Mouse (Mus musculus): Measurements from ENCODE around the gene Prpf6.

- TF ChIP-seq EP300 (IDR thresholded peaks at IDR 0.05; ENCODE audit: low read depth) = no peak
- no peak for TF ChIP-seq CTCF (IDR thresholded peaks at IDR 0.05; ENCODE audit: low read depth)
Observed at GRCm38 (mm10) chr2:181683381-181683780, 91.7 kb downstream of the Prpf6 start.
